Mouse (Mus musculus): ENCODE data around the gene Gclm. TPM values are rescaled to one million over a fixed set of nuclear protein-coding genes. Genes with fewer than 3 reads are reported as not detected.

Gene Gclm
- total and polyA plus RNA-seq, 3 experiments = 115 to 491 (median 394) TPM

GRCm38 (mm10) chr3:122290696-122291095, 45.3 kb downstream of the Gclm start:
- Histone ChIP-seq H3K36me3 (replicated peaks) (peaks cover 4% of the 10 kb centered on the region), H3K4me3 (ENCODE audit: low read depth, low read length) (no peak overlapping the region), H3K9me3 (replicated peaks) (no peaks in the 10 kb centered on the region), H3K4me1 (ENCODE audit: insufficient read depth, low read depth, low read length) (peaks cover 28% of the 10 kb centered on the region), H3K27me3 (ENCODE audit: insufficient read depth, low read length) (peaks cover 7% of the 10 kb centered on the region)
- ATAC-seq (ENCODE audit: extremely low read depth, insufficient number of reproducible peaks, low FRiP score, poor library complexity, severe bottlenecking) (no peak), DNase-seq (ENCODE audit: low spot score) (no peak)
- no peak for TF ChIP-seq CTCF (IDR thresholded peaks at IDR 0.05; ENCODE audit: low read depth, low read length)
- no peak for TF ChIP-seq GATA2 (IDR thresholded peaks at IDR 0.05; ENCODE audit: borderline replicate concordance, low read depth, low read length)
- no peak for TF ChIP-seq TAL1 (conservative IDR thresholded peaks at IDR 0.05; ENCODE audit: low read depth, low read length)
- TF ChIP-seq POLR2AphosphoS5 (IDR thresholded peaks at IDR 0.05; ENCODE audit: insufficient replicate concordance, low read depth, low read length) = no peak
- TF ChIP-seq GATA1 (IDR thresholded peaks at IDR 0.05; ENCODE audit: borderline replicate concordance, low read length) = no peak

GRCm38 (mm10) chr3:122291828-122292227, 46.5 kb downstream of the Gclm start:
- no peak for TF ChIP-seq GATA1 (IDR thresholded peaks at IDR 0.05; ENCODE audit: borderline replicate concordance, low read length)
- H3K4me3 ChIP-seq (ENCODE audit: low read depth, low read length) = no peak overlapping the region
- peaks cover 10% of the 10 kb centered on the region for H3K27me3 ChIP-seq (ENCODE audit: insufficient read depth, low read length)
- DNase-seq (ENCODE audit: low spot score) (no peak), ATAC-seq (ENCODE audit: extremely low read depth, insufficient number of reproducible peaks, low FRiP score, poor library complexity, severe bottlenecking) (no peak)
- no peaks in the 10 kb centered on the region for H3K9me3 ChIP-seq (replicated peaks)
- H3K36me3 ChIP-seq (replicated peaks) = no peaks in the 10 kb centered on the region
- peaks cover 28% of the 10 kb centered on the region for H3K4me1 ChIP-seq (ENCODE audit: insufficient read depth, low read depth, low read length)

GRCm38 (mm10) chr3:122292300-122293222, 47.2 kb downstream of the Gclm start:
- DNase-seq (ENCODE audit: low spot score) (no peak), ATAC-seq (ENCODE audit: extremely low read depth, insufficient number of reproducible peaks, low FRiP score, poor library complexity, severe bottlenecking) (peak; percentile 59)
- peak overlapping the region; percentile 82 for H3K4me3 ChIP-seq (ENCODE audit: low read depth, low read length)
- no peaks in the 10 kb centered on the region for H3K36me3 ChIP-seq (replicated peaks)
- peaks cover 31% of the 10 kb centered on the region for H3K4me1 ChIP-seq (ENCODE audit: insufficient read depth, low read depth, low read length)
- H3K9me3 ChIP-seq (replicated peaks) = no peaks in the 10 kb centered on the region
- peaks cover 12% of the 10 kb centered on the region for H3K27me3 ChIP-seq (ENCODE audit: insufficient read depth, low read length)
- no peak for TF ChIP-seq GATA2 (IDR thresholded peaks at IDR 0.05; ENCODE audit: borderline replicate concordance, low read depth, low read length)
- TF ChIP-seq GATA1 (IDR thresholded peaks at IDR 0.05; ENCODE audit: borderline replicate concordance, low read length) = no peak
- no peak for TF ChIP-seq TAL1 (conservative IDR thresholded peaks at IDR 0.05; ENCODE audit: low read depth, low read length)
- TF ChIP-seq POLR2AphosphoS5 (IDR thresholded peaks at IDR 0.05; ENCODE audit: insufficient replicate concordance, low read depth, low read length) = no peak
- TF ChIP-seq CTCF (IDR thresholded peaks at IDR 0.05; ENCODE audit: low read depth, low read length) = no peak

GRCm38 (mm10) chr3:122293223-122293953, 48.0 kb downstream of the Gclm start:
- Histone ChIP-seq H3K9me3 (replicated peaks) (no peaks in the 10 kb centered on the region), H3K4me3 (ENCODE audit: low read depth, low read length) (peak overlapping the region; percentile 82), H3K27me3 (ENCODE audit: insufficient read depth, low read length) (peaks cover 15% of the 10 kb centered on the region), H3K4me1 (ENCODE audit: insufficient read depth, low read depth, low read length) (peaks cover 31% of the 10 kb centered on the region), H3K36me3 (replicated peaks) (no peaks in the 10 kb centered on the region)
- peak; percentile 70 for DNase-seq (ENCODE audit: low spot score)
- TF ChIP-seq TAL1 (conservative IDR thresholded peaks at IDR 0.05; ENCODE audit: low read depth, low read length) (no peak), GATA1 (IDR thresholded peaks at IDR 0.05; ENCODE audit: borderline replicate concordance, low read length) (no peak), POLR2AphosphoS5 (IDR thresholded peaks at IDR 0.05; ENCODE audit: insufficient replicate concordance, low read depth, low read length) (no peak), CTCF (IDR thresholded peaks at IDR 0.05; ENCODE audit: low read depth, low read length) (no peak), GATA2 (IDR thresholded peaks at IDR 0.05; ENCODE audit: borderline replicate concordance, low read depth, low read length) (no peak)
- ATAC-seq (ENCODE audit: extremely low read depth, insufficient number of reproducible peaks, low FRiP score, poor library complexity, severe bottlenecking) = no peak

- peak within 1 kb of the TSS; percentile 82 for H3K4me3 ChIP-seq (ENCODE audit: low read depth, low read length)
- peak; percentile 76 for ATAC-seq (ENCODE audit: extremely low read depth, insufficient number of reproducible peaks, low FRiP score, poor library complexity, severe bottlenecking)
These were observed 48.8 kb downstream of the Gclm start, which contains the start of gene Bcar3 for GRCm38 (mm10) chr3:122293954-122294850. Gene Bcar3 (plus strand): TSS chr3:122294136.

More at GRCm38 (mm10) chr3:122293954-122294850, 48.8 kb downstream of the Gclm start, which contains the start of gene Bcar3:
- Histone ChIP-seq H3K9me3 (replicated peaks) (no peaks in the 10 kb centered on the region), H3K27me3 (ENCODE audit: insufficient read depth, low read length) (peaks cover 16% of the 10 kb centered on the region), H3K36me3 (replicated peaks) (no peaks in the 10 kb centered on the region), H3K4me1 (ENCODE audit: insufficient read depth, low read depth, low read length) (peaks cover 28% of the 10 kb centered on the region)
- DNase-seq (ENCODE audit: low spot score) = peak; percentile 85
- TF ChIP-seq GATA2 (IDR thresholded peaks at IDR 0.05; ENCODE audit: borderline replicate concordance, low read depth, low read length) = no peak
- no peak for TF ChIP-seq TAL1 (conservative IDR thresholded peaks at IDR 0.05; ENCODE audit: low read depth, low read length)
- no peak for TF ChIP-seq GATA1 (IDR thresholded peaks at IDR 0.05; ENCODE audit: borderline replicate concordance, low read length)
- TF ChIP-seq CTCF (IDR thresholded peaks at IDR 0.05; ENCODE audit: low read depth, low read length) = no peak
- no peak for TF ChIP-seq POLR2AphosphoS5 (IDR thresholded peaks at IDR 0.05; ENCODE audit: insufficient replicate concordance, low read depth, low read length)

Data from G1E (cell line).